Mouse (Mus musculus): Measurements from ENCODE around the gene Hoxb3. TPM values are rescaled to one million over a fixed set of nuclear protein-coding genes. Genes with fewer than 3 reads are reported as not detected.

The Hoxb3 gene
- total RNA-seq (2017) = 0.70 and 0.86 TPM in 2 replicates

- no peak for ATAC-seq (ENCODE audit: extremely low read depth, insufficient number of reproducible peaks, low FRiP score, poor library complexity, severe bottlenecking)
Observed at GRCm38 (mm10) chr11:96323154-96323553, at the start of gene Hoxb3. Gene Hoxb3 (plus strand): TSS chr11:96323326.

- no peak for ATAC-seq (ENCODE audit: extremely low read depth, insufficient number of reproducible peaks, low FRiP score, poor library complexity, severe bottlenecking)
Observed at GRCm38 (mm10) chr11:96274428-96274827, 48.7 kb upstream of the Hoxb3 start.

DNA sequence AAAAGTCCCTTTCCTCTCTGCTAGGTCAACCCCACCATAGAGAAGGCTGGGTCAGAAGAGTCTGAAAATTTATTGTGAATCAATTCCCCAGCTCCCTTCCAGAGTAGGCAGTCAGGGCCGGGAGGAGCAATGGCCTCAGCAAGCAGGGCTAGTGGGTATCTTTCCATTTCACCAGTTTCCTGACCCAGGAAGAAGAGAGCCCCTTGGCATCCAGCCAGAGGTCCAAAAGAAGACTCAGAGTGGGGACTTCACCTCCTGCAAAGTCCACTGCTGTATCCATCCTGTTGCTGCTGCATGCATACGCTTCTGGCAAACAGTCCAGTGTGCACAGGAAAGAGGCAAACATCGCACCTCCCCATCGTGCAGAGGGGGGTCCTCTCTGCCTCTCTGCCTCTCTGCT lies 47.2 kb upstream of the Hoxb3 start:
- ATAC-seq (ENCODE audit: extremely low read depth, insufficient number of reproducible peaks, low FRiP score, poor library complexity, severe bottlenecking) = no peak

DNA sequence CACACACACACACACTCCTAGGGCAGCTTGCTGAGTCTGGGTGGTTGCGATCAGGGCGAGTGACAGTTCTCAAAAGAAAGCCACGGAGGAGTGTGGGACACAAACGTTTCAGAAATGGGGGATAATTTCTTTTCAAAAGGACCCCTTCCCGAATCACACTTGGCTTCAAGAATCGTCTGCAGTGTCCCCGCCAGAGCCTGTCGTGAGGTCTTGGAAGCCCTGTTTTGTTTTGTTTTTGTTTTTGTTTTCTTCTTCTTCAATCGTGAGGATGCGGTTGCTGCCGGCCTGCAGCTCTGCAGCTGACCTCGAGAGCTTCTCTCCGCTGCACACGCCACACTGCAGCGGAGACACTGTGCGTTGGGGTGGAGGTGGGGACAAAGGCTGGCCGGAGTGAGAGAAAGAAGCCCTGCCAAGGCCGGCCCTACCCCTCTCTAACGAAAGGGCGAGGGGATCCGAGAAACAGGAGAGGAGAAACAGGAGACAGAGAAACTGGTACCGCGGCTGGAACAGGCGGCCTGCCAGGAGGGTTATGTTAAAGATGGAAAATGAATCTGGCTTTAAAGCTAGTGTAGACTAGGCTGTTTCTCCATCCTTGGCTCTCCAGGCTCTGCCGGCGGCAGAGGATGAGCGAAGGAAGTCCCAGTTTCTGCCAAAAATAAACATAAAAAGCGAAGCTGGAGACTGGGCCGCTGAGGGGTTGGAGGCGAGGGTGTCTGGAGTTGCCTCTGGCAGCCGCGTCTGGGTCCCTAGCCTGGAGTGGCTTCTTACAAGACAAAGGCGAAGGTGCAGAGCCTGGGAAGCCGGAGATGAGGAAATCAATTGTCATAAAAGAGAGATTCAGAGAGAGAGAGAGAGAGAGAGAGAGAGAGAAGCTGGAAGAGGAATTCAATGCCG lies 45.7 kb upstream of the Hoxb3 start:
- no peak for ATAC-seq (ENCODE audit: extremely low read depth, insufficient number of reproducible peaks, low FRiP score, poor library complexity, severe bottlenecking)

DNA sequence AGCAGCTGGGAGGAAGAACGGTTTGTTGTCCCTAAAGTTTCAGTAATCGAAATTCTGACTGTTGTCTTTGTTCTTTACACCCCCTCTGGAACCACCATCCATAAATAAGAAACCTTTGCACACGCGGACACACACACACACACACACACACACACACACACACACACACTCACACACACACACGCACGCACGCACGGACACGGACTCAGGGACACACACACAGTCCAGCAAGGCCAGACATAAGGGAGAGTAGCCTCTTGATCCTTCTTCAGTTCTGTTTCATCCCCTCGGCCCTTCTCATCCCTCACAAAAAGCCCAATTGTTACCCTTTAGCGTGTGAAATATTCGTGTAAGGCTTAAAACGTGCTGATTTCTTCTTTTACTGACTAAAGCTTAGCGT lies 44.8 kb upstream of the Hoxb3 start:
- no peak for ATAC-seq (ENCODE audit: extremely low read depth, insufficient number of reproducible peaks, low FRiP score, poor library complexity, severe bottlenecking)

DNA sequence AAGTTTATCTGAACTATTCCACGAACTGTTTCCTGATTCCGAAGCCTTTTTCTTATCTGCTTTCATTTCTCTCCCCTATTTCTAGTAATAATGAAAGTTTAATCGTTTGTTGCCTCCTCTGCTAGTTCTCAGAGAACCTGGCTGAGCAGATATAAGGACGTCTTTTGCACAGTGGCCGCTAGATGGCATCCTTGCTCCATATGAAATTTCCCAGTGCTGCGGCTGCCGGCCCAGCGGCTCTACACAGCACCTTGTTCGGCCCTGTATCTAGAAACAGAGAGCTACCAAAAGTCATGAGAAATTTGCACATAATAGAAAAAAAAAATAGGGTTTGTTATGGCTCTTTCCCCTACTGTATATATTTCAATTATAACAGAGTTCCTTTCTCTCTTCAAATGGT lies 44.4 kb upstream of the Hoxb3 start:
- ATAC-seq (ENCODE audit: extremely low read depth, insufficient number of reproducible peaks, low FRiP score, poor library complexity, severe bottlenecking) = peak; percentile 70; the same call in 1 of the 2 replicates

DNA sequence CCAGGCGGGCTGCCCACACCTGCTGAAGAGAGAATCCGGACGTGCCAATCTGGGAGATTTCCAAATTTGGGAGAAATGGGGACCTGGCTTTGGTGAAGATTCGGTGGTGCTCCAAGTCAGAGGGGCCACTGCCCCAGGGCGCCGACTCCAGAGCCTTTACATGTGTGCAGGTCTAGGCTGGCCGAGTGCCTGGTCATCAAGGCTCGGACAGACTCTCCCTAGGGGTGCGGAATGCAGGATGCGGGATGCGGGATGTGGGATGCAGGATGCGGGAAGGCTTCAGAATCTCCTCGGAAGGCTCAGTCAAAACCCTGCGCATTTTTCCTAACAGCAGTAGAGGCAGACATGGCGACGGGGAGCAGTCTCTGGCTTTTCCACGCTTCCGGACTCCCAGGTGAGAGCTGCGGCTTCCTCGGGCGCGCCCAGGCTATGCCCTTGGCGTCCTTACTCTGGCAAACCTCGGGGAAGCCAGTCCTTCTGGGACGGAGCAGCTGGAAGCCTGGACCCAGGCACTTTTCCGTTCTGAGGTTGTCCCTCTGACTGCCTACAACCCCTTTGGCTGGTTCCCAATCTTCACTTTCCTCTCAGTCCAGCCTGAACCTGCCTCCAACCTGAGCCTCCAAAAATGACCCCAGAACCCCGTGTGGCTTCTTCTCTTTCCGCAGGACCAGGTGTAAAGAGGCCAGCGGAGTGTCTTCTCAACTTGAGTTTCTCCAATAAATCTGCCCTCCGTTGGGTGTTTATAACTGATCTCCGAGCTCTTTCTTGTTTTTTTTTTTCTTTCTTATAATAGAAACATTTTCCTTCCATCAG lies 43.5 kb upstream of the Hoxb3 start:
- ATAC-seq (ENCODE audit: extremely low read depth, insufficient number of reproducible peaks, low FRiP score, poor library complexity, severe bottlenecking) = no peak

- no peak for ATAC-seq (ENCODE audit: extremely low read depth, insufficient number of reproducible peaks, low FRiP score, poor library complexity, severe bottlenecking)
Observed at GRCm38 (mm10) chr11:96280399-96281378, 42.4 kb upstream of the Hoxb3 start.

DNA sequence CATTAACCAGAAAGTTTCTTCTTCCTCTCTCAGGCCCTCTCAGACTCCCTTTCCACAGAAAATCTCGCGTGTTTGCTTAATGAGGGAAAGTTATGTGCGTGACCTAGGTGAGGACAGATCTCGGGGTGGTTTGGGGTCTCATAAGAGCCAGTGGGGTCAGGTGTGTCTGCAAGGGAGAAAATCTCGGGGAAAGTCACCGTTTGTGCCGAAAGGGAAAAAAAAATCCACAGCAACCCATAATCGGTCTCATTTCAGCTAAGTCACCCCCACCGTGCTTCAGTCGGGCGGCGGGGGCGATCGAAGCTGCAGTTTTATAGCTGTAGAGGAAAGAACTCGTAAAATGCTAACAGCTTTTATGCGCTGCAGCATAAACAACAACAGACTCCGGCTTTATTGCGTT lies 41.7 kb upstream of the Hoxb3 start:
- ATAC-seq (ENCODE audit: extremely low read depth, insufficient number of reproducible peaks, low FRiP score, poor library complexity, severe bottlenecking) = no peak

GRCm38 (mm10) chr11:96281855-96282570 lies 41.1 kb upstream of the Hoxb3 start, which contains the start of gene Hoxb8:
Gene Hoxb8 (plus strand): TSS chr11:96281905.
- no peak for ATAC-seq (ENCODE audit: extremely low read depth, insufficient number of reproducible peaks, low FRiP score, poor library complexity, severe bottlenecking)

DNA sequence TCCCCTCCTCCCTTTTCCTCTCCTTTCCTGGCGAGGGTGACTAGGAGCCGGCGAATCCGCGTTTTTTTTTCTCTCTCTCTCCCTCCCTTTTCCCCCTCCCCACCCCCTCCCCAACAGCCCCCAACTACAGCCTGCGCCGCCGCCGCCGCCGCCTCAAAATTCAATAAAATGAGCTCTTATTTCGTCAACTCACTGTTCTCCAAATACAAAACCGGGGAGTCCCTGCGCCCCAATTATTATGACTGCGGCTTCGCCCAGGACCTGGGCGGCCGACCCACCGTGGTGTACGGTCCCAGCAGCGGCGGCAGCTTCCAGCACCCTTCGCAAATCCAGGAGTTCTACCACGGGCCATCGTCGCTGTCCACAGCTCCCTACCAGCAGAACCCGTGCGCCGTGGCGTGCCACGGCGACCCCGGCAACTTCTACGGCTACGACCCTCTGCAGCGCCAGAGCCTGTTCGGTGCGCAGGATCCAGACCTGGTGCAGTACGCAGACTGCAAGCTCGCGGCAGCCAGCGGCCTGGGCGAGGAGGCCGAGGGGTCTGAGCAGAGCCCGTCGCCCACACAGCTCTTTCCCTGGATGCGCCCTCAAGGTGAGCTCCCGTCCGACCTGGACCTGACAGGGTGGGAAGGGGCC lies 40.2 kb upstream of the Hoxb3 start:
- no peak for ATAC-seq (ENCODE audit: extremely low read depth, insufficient number of reproducible peaks, low FRiP score, poor library complexity, severe bottlenecking)

DNA sequence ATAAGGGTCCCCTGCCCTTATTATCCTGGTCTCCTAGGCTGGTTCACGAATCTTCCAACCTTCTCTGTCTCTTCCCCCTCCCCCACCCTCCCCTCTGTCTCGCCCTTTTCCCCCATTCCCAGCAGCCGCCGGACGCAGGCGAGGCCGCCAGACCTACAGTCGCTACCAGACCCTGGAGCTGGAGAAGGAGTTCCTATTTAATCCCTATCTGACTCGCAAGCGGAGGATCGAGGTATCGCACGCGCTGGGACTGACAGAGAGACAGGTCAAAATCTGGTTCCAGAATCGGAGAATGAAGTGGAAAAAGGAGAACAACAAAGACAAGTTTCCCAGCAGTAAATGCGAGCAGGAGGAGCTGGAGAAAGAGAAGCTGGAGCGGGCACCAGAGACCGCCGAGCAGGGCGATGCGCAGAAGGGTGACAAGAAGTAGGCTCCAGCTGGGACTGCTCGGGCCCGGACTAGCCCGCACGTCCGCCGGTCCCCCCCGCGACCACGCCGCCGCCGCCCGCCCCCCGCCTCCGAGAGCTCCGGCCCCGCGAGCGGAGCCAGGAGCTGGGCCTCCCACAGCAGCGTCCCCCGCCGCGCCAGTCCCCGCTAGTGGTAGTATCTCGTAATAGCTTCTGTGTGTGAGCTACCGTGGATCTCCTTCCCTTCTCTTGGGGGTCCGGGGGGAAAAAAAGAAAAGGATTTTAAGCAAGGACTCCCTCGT lies 38.9 kb upstream of the Hoxb3 start:
- peak; percentile 40; the same call in 1 of the 2 replicates for ATAC-seq (ENCODE audit: extremely low read depth, insufficient number of reproducible peaks, low FRiP score, poor library complexity, severe bottlenecking)

GRCm38 (mm10) chr11:96284774-96285734 lies 38.1 kb upstream of the Hoxb3 start:
- no peak for ATAC-seq (ENCODE audit: extremely low read depth, insufficient number of reproducible peaks, low FRiP score, poor library complexity, severe bottlenecking)

- ATAC-seq (ENCODE audit: extremely low read depth, insufficient number of reproducible peaks, low FRiP score, poor library complexity, severe bottlenecking) = no peak
Observed at GRCm38 (mm10) chr11:96285771-96286738, 37.1 kb upstream of the Hoxb3 start, which contains the start of gene Hoxb7. Gene Hoxb7 (plus strand): TSS chr11:96286623.
